Mouse (Mus musculus) limb, embryonic 11.5 days (tissue): ENCODE data around the gene Fam19a1. TPM values are rescaled to one million over a fixed set of nuclear protein-coding genes. Genes with fewer than 3 reads are reported as not detected.

Source experiments
- ATAC-seq: fragments of 200-750 bp; cut with Nextera tagmentation; 2 replicates; pipeline ENCODE4 v1.8.0; 2017; ENCODE audit warnings: low read depth; ENCODE audit not compliant: insufficient number of reproducible peaks, low FRiP score, low TSS enrichment
- DNase-seq: peaks from one replicate; pipeline ENCODE4 v3.0.0-alpha.2; 2015; ENCODE audit warnings: low spot score
- H3K27ac ChIP-seq: fragments of 300-500 bp; sonication (generic); replicated peaks from 2 replicates; pipeline ENCODE4 v1.5.1; 2014; ENCODE audit warnings: low read depth, mild to moderate bottlenecking, low read length
- H3K27me3 ChIP-seq: fragments of 300-500 bp; sonication (generic); 2 replicates; pipeline ENCODE4 v1.6.1; 2014; ENCODE audit warnings: mild to moderate bottlenecking, low read length, mixed read lengths; ENCODE audit not compliant: control insufficient read depth, insufficient read depth
- H3K36me3 ChIP-seq: fragments of 300-500 bp; sonication (generic); 2 replicates; pipeline ENCODE4 v1.6.1; 2014; ENCODE audit warnings: mild to moderate bottlenecking, low read length, moderate library complexity, mixed read lengths; ENCODE audit not compliant: control insufficient read depth, insufficient read depth
- H3K4me1 ChIP-seq: fragments of 300-500 bp; sonication (generic); 2 replicates; pipeline ENCODE4 v1.6.1; 2014; ENCODE audit warnings: low read length, mixed read lengths; ENCODE audit not compliant: control insufficient read depth, insufficient read depth
- H3K4me2 ChIP-seq: fragments of 300-500 bp; sonication (generic); 2 replicates; pipeline ENCODE4 v1.6.1; 2014; ENCODE audit warnings: low read depth, mild to moderate bottlenecking, moderate library complexity; ENCODE audit not compliant: severe bottlenecking
- H3K4me3 ChIP-seq: fragments of 300-500 bp; sonication (generic); 2 replicates; pipeline ENCODE4 v1.5.1; 2014; ENCODE audit warnings: low read depth, low read length
- H3K9ac ChIP-seq: fragments of 300-500 bp; sonication (generic); 2 replicates; pipeline ENCODE4 v1.6.1; 2014; ENCODE audit warnings: mild to moderate bottlenecking, low read length
- H3K9me3 ChIP-seq: fragments of 300-500 bp; sonication (generic); 2 replicates; pipeline ENCODE4 v1.6.1; 2016; ENCODE audit warnings: low read length; ENCODE audit not compliant: control insufficient read depth
- WGBS: fragments of 180-500 bp; shearing (Covaris S2); extraction: QIAGEN DNeasy Blood & Tissue Kit; methylation state at CpG from one replicate; pipeline ENCODE4 v1.1.7; 2014; 5-methylcytosine and 5-hydroxymethylcytosine counted together
- polyA plus RNA-seq: library from polyadenylated mRNA; unstranded; fragments of >200 nt; fragmentation: Nextera tagmentation; extraction: Ambion mirVana; gene quantifications from 2 replicates; pipeline ENCODE4 v1.2.1, GENCODE M21; 2014

Fam19a1 gene
- polyA plus RNA-seq, 1 experiment from 2014 or later = 4.0 TPM

DNA sequence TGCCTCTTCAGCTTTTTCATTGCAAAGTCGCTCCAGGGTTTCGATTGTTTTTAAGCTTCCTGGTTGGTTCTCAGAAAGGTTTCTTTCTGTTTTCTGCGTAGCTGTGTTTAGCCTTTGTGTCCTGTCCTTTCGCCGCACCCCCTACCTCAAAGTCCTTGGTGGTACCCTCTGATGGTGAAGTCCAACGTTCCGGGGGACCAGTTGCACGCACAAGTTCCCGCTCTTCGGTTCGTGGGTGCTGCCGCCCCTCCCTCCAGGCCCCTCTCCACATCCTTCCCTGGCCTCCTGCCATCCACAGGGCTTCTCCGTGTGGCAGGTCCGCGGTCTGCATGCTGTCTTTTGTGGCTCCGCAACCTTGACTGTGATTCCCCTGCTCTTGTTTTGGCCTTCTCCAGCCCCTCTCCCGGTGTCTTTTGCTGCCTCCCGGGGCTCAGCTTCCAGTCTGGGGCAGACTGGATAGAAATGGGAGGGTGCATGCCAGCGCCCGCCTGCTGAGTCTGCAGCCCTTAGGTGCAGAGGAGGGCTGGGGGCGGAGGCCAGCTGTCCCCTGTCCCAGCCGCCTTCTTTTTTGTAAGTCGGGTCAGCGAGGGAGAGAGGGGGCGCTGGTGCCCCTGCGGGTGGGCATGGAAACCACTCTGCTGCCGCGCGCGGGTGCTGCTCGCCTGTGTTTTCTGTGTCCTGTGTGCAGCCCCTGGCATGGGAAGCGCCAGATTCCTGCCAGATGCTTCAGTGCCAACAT, 3.7 kb downstream of the Fam19a1 start:
- no peaks in the 10 kb centered on the region for H3K36me3 ChIP-seq
- ATAC-seq (peak; percentile 73), DNase-seq (peak; percentile 72)
- H3K27ac ChIP-seq = no peak overlapping the region
- H3K4me2 ChIP-seq = peak overlapping the region; percentile 89
- peak overlapping the region; percentile 66 for H3K9ac ChIP-seq
- WGBS = under 1% methylated on average over 31 of the region's 32 CpGs
- no peaks in the 10 kb centered on the region for H3K27me3 ChIP-seq
- peak overlapping the region; percentile 54 for H3K4me3 ChIP-seq
- no peaks in the 10 kb centered on the region for H3K4me1 ChIP-seq
- no peaks in the 10 kb centered on the region for H3K9me3 ChIP-seq

DNA sequence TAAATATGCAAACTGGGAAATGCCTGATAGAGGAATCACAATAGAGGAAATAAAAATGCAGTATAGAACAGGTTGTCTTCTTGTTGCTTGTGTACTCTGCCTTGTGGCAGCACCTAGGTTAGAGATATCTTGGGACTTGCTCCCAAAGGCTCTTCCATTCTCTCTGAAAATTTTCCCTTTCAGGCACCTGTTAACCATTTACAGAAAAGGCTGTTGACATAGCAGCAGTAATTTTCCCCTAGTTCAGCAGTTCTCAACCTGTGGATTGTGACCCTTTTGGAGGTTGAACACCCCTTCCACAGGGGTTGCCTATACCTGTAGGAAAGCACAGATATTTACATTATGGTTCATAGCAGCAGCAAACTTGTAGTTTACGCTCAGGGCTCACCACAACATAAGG, 30.4 kb downstream of the Fam19a1 start:
- DNase-seq (no peak), ATAC-seq (no peak)
- 91% methylated on average over 1 of the region's 1 CpGs for WGBS
- no peak overlapping the region for H3K9ac ChIP-seq
- H3K4me1 ChIP-seq = no peaks in the 10 kb centered on the region
- H3K27me3 ChIP-seq = no peaks in the 10 kb centered on the region
- no peak overlapping the region for H3K4me2 ChIP-seq
- no peaks in the 10 kb centered on the region for H3K36me3 ChIP-seq
- no peak overlapping the region for H3K27ac ChIP-seq
- no peak overlapping the region for H3K4me3 ChIP-seq
- H3K9me3 ChIP-seq = no peaks in the 10 kb centered on the region

DNA sequence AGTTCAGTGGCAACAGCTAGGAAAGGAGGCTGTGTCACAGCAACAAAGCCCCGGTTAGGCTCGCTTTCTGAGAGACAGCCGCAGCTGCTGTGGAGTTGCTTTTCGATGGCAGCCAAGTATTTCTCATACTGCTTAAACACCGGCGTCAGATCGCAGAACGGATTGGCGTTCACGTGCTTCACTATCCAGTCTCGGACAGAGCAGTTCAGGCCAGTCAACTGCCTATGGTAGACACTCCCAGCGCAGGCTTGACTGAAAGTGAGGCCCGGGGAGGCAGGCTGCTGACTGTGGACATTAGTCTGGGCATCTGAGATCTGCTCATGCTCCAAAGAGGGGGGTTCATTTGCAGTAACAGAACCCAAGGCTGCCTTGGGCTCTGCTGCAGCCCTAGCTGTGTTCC, 52.4 kb downstream of the Fam19a1 start:
- 93% methylated on average over 13 of the region's 13 CpGs for WGBS
- ATAC-seq (no peak), DNase-seq (no peak)
- no peaks in the 10 kb centered on the region for H3K4me1 ChIP-seq
- H3K9ac ChIP-seq = no peak overlapping the region
- H3K27me3 ChIP-seq = no peaks in the 10 kb centered on the region
- H3K36me3 ChIP-seq = no peaks in the 10 kb centered on the region
- no peak overlapping the region for H3K4me2 ChIP-seq
- H3K4me3 ChIP-seq = no peak overlapping the region
- H3K27ac ChIP-seq = no peak overlapping the region
- no peaks in the 10 kb centered on the region for H3K9me3 ChIP-seq

DNA sequence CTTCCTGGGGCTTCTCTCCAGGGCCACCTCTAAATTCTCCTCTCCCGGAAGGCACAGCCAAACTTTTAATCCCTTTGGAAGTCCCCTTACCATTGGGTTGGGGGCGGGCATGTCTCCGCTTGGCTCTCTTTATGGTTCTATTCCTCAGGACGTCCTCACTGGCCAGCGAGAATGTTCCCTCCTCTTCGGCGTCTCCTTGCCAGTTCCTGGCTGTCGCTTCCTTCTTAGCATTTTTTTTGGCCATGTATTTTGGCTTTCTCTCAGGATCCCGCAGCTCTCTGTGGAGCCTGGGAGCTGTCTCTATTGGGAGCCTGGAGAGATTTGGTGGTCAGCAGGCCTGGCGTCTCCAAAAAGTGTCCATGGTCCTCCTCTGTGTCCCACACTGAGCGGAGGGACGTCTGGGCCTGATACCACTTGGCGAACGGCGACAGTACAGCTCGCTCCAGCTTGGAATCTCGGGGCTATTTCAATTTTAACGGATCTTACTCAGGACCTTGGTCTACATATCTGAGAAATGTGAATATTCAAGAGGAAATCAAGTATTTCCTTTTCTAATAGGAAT, 52.9 kb downstream of the Fam19a1 start, which contains the start of gene 1700123L14Rik:
Gene 1700123L14Rik, minus strand, starts transcription at position 426 of the 562 bp plus-strand sequence.
- Histone ChIP-seq H3K36me3 (no peaks in the 10 kb centered on the region), H3K27ac (no peak within 1 kb of the TSS), H3K9ac (no peak within 1 kb of the TSS), H3K4me2 (no peak within 1 kb of the TSS), H3K9me3 (no peaks in the 10 kb centered on the region), H3K27me3 (no peaks in the 10 kb centered on the region), H3K4me3 (no peak within 1 kb of the TSS), H3K4me1 (no peaks in the 10 kb centered on the region)
- DNase-seq = no peak
- ATAC-seq = no peak
- 85% methylated on average over 18 of the region's 18 CpGs for WGBS

DNA sequence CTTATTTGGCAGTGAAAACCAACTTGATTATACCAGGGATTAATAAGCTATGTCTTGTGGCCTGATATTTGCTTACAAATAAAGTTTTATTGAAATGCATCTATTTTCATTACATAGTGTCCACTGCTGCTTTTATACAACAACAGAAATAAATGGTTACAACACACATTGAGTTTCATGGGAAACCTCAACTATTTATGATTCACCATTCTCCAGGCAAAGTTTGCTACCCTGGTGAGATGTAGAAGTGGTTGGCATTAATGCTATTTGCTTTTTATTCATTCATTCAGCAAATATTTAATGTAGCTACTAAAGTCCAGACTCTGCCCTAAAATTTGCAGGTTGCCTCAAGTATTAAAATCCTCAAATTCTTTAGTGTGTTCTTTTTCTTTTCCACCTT, 54.1 kb downstream of the Fam19a1 start:
- Histone ChIP-seq H3K27ac (no peak overlapping the region), H3K4me2 (no peak overlapping the region), H3K9ac (no peak overlapping the region), H3K36me3 (no peaks in the 10 kb centered on the region), H3K27me3 (no peaks in the 10 kb centered on the region), H3K9me3 (no peaks in the 10 kb centered on the region), H3K4me1 (no peaks in the 10 kb centered on the region), H3K4me3 (no peak overlapping the region)
- ATAC-seq (no peak), DNase-seq (no peak)

DNA sequence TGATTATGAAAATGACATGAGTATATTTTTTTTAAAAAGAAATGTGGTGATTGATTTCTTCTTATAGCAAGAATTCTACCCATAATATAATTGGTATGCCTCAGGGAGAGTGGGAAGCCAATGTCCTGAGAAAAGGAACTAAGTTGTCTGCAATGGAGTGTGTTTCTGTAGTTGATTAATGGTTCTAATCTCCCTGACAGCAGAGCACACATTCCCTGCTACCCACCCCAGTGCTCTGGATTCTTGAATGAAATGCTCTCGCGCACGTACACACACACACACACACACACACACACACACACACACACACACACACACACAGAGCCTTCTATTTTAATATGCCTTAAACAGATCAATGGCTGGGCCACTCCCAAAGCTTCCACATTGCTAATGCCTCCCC, 60.7 kb downstream of the Fam19a1 start:
- H3K4me1 ChIP-seq = no peaks in the 10 kb centered on the region
- H3K4me3 ChIP-seq = no peak overlapping the region
- no peaks in the 10 kb centered on the region for H3K9me3 ChIP-seq
- no peaks in the 10 kb centered on the region for H3K36me3 ChIP-seq
- no peak for ATAC-seq
- 88% methylated on average over 3 of the region's 3 CpGs for WGBS
- H3K9ac ChIP-seq = no peak overlapping the region
- DNase-seq = no peak
- no peaks in the 10 kb centered on the region for H3K27me3 ChIP-seq
- H3K4me2 ChIP-seq = no peak overlapping the region
- no peak overlapping the region for H3K27ac ChIP-seq

DNA sequence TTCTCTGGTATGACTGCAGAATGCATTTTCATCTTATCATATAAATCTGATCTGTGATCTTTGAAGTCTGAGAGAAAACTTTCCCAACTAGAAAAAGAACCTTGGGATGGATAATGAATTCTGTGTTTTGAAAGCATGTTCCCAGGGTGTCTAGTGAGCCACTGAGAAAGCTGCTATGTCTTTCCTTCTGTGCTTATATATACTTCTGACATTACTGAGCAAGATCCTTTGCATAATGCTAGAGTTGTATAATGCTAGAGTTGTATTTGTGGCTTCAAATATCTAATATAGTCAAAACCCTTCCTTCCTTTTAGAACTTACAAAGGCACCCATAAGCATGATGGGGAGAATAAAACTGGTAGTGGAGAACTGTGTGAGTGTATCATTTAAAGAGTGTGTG, 65.6 kb downstream of the Fam19a1 start:
- Histone ChIP-seq H3K4me2 (no peak overlapping the region), H3K4me1 (no peaks in the 10 kb centered on the region), H3K9me3 (no peaks in the 10 kb centered on the region), H3K36me3 (no peaks in the 10 kb centered on the region), H3K27me3 (no peaks in the 10 kb centered on the region), H3K27ac (no peak overlapping the region), H3K9ac (no peak overlapping the region), H3K4me3 (no peak overlapping the region)
- ATAC-seq = no peak
- DNase-seq = no peak

DNA sequence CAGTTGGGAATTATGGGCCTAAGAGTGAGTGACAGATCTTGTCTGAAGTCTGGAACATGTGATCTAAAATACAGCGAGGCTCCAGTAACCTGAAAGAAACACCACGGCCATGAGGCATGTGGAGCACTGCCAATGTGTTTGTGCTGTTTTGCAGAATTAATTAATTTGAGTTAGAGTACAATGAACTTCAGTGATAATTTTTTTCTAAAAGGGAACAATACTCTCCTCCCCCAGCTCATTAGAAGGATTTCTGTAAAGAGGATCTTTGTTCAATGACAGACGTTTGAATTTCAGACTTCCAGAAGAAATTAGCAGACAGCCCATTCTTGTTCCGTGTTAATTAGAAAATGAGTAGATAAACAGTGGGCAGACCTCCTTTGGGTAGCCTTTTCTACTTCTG, 70.4 kb downstream of the Fam19a1 start:
- Histone ChIP-seq H3K27me3 (no peaks in the 10 kb centered on the region), H3K9me3 (no peaks in the 10 kb centered on the region), H3K4me2 (no peak overlapping the region), H3K9ac (no peak overlapping the region), H3K4me1 (no peaks in the 10 kb centered on the region), H3K27ac (no peak overlapping the region), H3K4me3 (no peak overlapping the region), H3K36me3 (no peaks in the 10 kb centered on the region)
- ATAC-seq = no peak
- 85% methylated on average over 4 of the region's 4 CpGs for WGBS
- no peak for DNase-seq

DNA sequence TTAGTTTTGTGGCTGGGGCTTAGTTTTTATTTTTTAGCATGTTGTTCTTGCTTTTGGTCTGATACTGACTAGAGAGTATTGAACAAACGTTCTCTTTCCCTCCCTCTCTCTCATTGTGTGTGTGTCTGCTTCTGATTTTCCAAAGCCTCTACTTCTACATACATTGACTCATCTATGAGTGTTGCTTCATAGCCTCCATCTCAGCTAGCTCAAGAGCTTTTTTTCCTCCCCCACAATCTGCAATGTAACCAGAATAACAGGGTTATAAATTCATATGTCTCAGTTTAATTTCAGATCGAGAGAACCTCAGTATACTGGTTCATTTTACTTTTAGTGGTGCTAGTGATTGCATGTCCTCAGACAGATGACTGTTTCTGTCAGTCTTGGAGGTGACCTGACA, 73.6 kb downstream of the Fam19a1 start:
- H3K4me1 ChIP-seq = no peaks in the 10 kb centered on the region
- no peak overlapping the region for H3K27ac ChIP-seq
- no peak for DNase-seq
- H3K4me2 ChIP-seq = no peak overlapping the region
- H3K4me3 ChIP-seq = no peak overlapping the region
- no peaks in the 10 kb centered on the region for H3K27me3 ChIP-seq
- no peak overlapping the region for H3K9ac ChIP-seq
- 85% methylated on average over 2 of the region's 2 CpGs for WGBS
- no peak for ATAC-seq
- no peaks in the 10 kb centered on the region for H3K9me3 ChIP-seq
- H3K36me3 ChIP-seq = no peaks in the 10 kb centered on the region
